Mouse (Mus musculus): ENCODE results near the gene Mybpc2.

Mybpc2 gene

DNA sequence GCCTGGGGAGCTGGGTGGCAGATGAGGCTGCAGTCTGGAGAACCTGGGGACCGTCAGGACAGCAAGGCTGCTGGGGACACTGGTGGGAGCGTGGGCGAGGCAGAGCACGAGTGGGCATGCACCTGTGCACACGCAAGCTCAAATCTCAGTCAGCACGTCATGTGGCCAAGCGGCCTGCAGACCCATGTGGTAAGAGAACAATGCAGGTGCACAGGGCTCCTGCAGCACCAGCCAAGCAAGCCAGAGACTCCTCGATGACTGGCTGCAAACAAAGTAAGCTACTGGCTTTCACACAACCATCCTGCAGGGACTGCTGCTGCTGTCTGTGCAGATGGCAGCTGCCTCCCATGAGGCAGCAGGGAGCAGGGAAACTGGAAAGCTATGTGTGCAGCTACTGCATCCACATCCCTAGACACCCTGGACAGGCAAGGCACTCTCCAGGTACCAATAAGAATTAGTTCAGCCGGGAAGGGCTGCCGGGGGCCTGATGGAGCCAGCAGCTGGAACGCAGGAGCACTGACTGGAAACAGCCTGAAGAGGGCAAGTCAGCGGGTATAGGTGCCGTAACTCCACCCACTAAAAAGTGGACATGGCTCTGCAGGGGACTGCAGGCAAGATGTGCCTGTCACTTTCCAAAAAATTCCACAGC is 37.4 kb downstream of the Mybpc2 start:
- in situ Hi-C loops (cut with MboI) = loop anchor here (25.0 kb wide), 1 partner anchor 225 kb away; the partner anchor contains the start of genes Acp4 and Gm15517

DNA sequence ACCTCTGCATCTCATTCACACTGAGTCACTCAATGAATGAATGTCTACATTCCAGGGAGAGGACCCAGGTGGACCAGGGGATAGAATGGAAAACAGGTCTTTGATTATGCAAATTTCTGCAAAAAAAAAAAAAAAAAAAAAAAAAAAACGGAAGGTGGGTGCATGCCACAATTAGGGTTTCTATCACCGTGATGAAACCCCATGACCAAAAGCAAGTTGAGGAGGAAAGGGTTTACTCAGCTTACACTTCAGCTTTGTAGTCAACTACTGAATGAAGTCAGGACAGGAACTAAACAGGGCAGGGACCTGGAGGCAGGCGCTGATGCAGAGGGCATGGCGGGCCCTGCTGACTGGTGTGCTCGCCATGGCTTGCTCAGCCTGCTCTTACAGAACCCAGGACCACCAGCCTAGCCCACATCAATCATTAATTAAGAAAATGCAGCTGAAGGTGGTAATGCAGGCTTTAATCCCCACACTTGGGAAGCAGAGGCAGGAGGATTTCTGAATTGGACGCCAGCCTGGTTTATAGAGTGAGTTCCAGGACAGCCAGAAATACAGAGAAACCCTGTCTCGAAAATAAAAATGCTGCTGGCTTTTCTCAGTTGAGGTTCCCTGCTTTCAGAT is 38.8 kb downstream of the Mybpc2 start:
- in situ Hi-C loops (cut with MboI) = loop anchor here (25.0 kb wide), 1 partner anchor 223 kb away; the partner anchor contains the start of genes Acp4 and Gm15517

DNA sequence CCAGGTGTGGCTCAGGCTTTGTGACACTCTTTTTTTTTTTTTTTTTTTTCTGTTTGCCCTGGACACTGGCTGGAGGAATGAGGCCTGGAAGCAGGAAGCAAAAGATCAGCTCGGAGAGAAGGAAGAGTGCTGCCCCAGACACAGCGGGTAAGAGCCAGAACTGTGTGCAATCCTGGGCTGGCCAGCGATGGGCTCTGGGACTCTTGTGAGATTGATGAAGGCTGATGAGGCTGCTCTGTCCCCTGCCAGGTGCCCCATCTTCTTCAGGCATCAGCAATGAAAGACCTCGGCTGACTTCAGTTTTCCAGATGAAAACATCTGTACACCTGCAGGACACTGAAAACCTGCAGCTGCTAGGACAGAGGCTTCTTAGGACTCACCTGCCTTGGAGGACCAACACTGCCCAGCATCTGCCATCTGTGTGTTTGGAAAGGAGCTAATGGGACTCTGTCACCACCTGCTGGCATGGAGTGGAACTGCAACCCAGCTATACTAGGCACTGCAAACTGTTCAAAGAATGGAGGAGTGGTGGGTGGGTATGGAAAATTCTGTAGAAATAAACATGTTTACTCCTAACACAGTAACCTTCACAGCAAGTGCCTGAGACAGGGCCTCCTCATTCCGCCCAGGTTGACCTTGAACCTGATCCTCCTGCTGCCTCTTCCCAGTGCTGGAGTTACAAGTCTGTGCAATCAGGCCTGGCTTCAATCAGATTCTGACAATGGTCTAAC is 39.5 kb downstream of the Mybpc2 start:
- in situ Hi-C loops (cut with MboI) = loop anchor here (25.0 kb wide), 1 partner anchor 223 kb away; the partner anchor contains the start of genes Acp4 and Gm15517

- in situ Hi-C loops (cut with MboI) = loop anchor here (25.0 kb wide), 1 partner anchor 222 kb away; the partner anchor contains the start of genes Acp4 and Gm15517
Measured at GRCm38 (mm10) chr7:44484109-44484508, 40.3 kb downstream of the Mybpc2 start.

GRCm38 (mm10) chr7:44482836-44483435 is 41.5 kb downstream of the Mybpc2 start:
- in situ Hi-C loops (cut with MboI) = loop anchor here (25.0 kb wide), 1 partner anchor 221 kb away; the partner anchor contains the start of genes Acp4 and Gm15517

GRCm38 (mm10) chr7:44475046-44475614 is 49.3 kb downstream of the Mybpc2 start:
- in situ Hi-C loops (cut with MboI) = loop anchor here (25.0 kb wide), 1 partner anchor 213 kb away; the partner anchor contains the start of genes Acp4 and Gm15517

DNA sequence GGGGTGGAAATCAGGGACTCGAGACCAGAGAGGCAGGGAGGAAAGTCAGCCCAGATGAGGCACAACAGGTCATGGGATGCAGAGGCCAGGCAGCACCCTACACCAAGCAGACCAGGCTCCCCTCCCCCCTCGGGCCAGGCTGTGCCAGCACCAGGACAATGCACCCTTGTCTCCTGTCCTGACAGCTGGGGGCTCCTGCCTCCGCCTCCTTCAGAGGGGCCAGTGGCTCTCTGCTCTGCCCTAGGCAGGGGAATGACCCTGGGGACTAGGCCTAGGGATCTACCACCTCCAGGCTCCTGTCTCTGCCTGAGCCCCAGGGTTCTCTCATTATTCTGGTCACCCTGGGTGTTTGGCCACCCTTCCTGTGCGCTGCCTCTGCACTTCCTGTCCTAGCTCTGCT is 50.0 kb downstream of the Mybpc2 start:
- in situ Hi-C loops (cut with MboI) = no loop called here

DNA sequence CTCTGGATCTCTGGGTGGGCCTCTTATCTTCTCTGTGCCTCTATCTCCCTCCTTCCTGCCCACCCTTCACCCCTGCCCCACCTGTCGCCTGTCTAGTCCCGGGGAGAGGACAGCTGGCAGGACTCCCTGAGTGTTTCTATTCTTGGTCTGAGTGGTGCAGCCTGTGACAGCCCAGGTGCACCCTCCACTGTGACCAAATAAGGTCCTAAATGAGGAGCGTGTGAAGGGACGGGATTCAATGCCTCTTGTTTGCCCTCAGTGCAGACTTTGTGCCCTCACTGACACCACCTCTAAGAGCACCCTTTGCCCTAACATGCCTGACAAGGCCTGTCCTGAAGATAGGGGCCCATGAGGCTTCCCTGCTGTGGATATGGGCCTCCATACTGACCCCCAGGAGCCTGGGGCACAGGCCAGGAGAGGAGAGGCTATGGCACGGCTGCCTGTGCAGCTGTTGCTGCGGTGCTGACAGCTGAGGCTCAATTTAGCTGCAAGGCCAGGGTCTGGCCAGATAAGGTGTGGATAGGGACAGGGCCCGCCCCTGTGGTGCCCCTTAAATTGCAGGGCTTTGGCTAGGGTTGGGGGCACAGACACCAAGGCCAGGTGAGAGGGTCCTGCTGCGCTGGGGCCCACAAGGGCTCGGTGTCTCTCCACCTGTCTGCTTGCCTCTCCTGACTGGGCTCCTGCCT is 51.4 kb downstream of the Mybpc2 start:
- in situ Hi-C loops (cut with MboI) = no loop called here

GRCm38 (mm10) chr7:44472558-44472885 is 51.9 kb downstream of the Mybpc2 start:
- in situ Hi-C loops (cut with MboI) = no loop called here

- in situ Hi-C loops (cut with MboI) = no loop called here
Measured at GRCm38 (mm10) chr7:44471880-44472557, 52.4 kb downstream of the Mybpc2 start.

GRCm38 (mm10) chr7:44470696-44471612 is 53.5 kb downstream of the Mybpc2 start:
- in situ Hi-C loops (cut with MboI) = no loop called here

GRCm38 (mm10) chr7:44469677-44470675 is 54.5 kb downstream of the Mybpc2 start:
- in situ Hi-C loops (cut with MboI) = no loop called here

DNA sequence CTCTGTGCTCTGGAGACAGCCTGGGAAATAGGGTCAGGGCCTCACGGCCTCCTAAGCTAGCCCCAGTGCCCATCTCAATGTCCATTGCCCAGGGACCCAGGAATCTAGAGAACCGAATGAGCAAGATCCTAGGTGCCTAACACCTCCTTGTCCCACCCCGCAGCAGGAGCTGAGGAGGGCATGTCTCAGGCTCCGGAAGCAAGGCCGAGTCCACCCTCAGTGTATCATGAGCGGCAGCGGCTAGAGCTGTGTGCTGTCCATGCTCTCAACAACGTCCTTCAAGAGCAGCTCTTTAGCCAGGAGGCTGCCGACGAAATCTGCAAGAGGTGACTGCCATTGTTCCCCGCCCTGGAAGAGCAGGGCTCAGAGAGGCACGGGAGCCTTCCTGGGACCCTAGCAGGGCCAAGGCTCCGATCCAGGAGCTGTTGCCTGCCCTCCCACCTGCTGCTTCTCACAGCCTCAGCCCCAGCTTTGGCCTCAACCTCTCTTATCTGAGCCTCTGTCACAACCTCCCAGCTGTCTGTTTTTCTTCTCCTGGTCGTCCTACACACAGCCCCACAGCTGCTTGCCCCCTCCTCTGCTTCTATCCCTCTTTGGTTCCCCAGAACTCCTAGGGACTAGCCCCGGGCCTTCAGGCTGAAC is 55.7 kb downstream of the Mybpc2 start:
- in situ Hi-C loops (cut with MboI) = no loop called here

DNA sequence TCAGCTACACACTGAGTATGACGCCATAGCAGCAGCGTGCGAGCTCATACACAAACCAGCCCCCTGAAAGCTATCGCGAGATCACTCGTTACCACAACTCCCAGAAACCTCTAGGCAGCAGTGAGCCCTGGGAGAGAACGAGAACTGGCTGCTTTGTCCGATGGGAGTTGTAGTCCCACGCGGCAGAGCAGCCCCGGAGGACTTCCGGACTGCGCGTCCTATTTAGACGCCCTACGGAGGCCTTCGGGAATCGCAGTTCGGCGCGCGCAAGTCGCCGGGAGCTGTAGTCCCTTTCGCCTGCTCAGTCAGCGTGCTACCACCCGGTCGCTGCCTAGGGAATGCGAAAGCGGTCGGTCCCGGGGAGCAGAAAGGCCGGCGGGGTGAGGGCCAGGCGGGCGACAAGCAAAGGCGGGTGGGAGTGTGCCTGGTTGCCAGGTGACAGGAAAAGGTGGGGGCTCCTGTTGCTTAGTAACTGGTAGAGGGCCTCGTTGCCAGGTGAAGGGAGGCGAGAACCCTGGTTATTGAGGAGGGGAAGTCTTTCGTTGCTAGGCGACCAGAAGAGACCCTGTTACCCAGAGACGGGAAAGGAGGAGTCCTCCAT is 56.5 kb downstream of the Mybpc2 start, which contains the start of gene Josd2:
TSS of gene Josd2 (plus strand) at position 170 of the 601 bp plus-strand sequence.
- in situ Hi-C loops (cut with MboI) = no loop called here

DNA sequence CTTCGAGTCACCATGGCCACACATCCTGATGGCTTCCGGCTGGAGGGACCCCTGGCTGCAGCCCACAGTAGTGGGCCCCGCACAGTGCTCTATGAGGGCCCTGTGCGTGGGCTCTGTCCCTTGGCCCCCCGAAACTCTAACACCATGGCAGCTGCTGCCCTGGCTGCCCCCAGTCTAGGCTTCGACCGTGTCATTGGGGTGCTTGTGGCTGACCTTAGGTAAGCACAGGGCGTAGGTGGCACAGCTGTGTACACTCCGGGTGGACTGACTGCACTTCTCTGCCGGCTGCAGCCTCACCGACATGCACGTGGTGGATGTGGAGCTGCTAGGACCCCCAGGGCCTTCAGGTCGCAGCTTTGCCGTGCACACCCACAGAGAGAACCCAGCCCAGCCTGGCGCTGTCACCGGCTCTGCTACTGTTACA is 57.6 kb downstream of the Mybpc2 start:
- in situ Hi-C loops (cut with MboI) = no loop called here

DNA sequence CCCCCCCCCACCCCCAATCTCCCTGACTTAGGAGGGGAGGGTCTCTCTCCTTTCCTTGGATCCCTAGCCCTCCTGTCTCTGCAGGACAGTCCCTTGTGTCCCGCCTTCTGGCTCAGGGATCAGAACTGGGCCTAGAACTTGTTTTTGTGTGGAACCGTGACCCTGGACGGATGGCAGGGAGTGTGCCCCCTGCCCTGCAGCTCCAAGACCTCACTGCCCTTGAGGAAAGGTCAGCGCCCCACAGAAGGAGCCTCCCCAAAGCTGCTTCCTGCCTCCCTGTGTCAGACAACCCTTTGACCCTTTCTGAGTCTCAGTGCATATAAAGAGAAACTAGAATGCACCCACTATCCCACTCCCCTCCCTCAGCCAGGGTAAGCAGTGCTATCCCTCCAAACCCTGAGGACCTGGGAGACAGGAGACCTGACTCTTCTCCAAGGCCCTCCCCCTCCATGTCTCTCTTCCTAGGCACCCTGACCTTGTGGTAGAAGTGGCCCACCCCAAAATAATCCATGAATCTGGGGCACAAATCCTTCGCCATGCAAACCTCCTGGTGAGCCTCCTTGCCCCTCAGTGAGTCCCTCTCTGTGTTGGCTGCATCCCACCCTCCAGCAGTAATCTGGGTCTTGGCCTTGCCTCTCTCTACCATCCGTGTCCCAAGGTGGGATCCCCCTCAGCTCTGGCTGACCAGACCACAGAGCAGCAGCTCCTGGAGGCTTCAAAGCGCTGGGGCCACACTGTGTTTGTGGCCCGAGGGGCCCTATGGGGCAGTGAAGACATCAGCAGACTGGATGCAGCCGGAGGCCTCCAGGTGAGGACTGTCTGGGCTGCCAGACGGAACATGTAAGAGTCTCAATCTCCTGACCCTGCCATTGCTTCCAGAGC is 58.2 kb downstream of the Mybpc2 start:
- in situ Hi-C loops (cut with MboI) = no loop called here

All from mature B cell (primary cell).